Mouse (Mus musculus) bone marrow macrophage, adult 2 months (primary cell): Measurements from ENCODE around the gene Mpdu1.
"Not testable (repeated sequence)": the region's sequence is repeated elsewhere in the genome, so short reads cannot be mapped to it uniquely, and the experiment has no call there.

Experiments
- CTCF ChIP-seq: IDR thresholded peaks from 2 replicates; pipeline ENCODE4 v1.5.1; 2012; ENCODE audit warnings: low read depth, mild to moderate bottlenecking, low read length, moderate library complexity
- POLR2A ChIP-seq: IDR thresholded peaks from 2 replicates; pipeline ENCODE4 v1.6.1; 2012; ENCODE audit warnings: mild to moderate bottlenecking, low read depth, low read length, borderline replicate concordance

DNA sequence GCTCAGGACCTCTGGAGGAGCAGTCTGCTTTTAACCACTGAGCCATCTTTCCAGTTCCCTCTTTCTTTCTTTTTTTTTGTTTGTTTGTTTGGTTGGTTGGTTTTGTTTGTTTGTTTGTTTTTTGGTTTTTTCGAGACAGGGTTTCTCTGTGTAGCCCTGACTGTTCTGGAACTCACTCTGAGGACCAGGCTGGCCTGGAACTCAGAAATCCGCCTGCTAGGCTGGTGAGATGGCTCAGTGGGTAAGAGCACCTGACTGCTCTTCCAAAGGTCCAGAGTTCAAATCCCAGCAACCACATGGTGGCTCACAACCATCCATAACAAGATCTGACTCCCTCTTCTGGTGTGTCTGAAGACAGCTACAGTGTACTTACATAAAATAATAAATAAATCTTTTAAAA, 38.1 kb downstream of the Mpdu1 start:
- TF ChIP-seq CTCF, POLR2A: not testable (repeated sequence)
